Mouse (Mus musculus) heart, embryonic 15.5 days (tissue): ENCODE data around the gene Ccdc130. TPM values are rescaled to one million over a fixed set of nuclear protein-coding genes. Genes with fewer than 3 reads are reported as not detected.
"Not testable (repeated sequence)": the region's sequence is repeated elsewhere in the genome, so short reads cannot be mapped to it uniquely, and the experiment has no call there.

ENCODE experiments used
- ATAC-seq: fragments of 200-750 bp; cut with Nextera tagmentation; replicated peaks from 2 replicates; pipeline ENCODE4 v1.8.0; 2017; ENCODE audit warnings: low read depth, moderate TSS enrichment; ENCODE audit not compliant: insufficient number of reproducible peaks, insufficient read depth, low FRiP score
- H3K27ac ChIP-seq: fragments of 300-500 bp; sonication (generic); 2 replicates; pipeline ENCODE4 v1.5.1; 2015; ENCODE audit warnings: mild to moderate bottlenecking, inconsistent platforms
- H3K27me3 ChIP-seq: fragments of 300-500 bp; sonication (generic); 2 replicates; pipeline ENCODE4 v1.6.1; 2015; ENCODE audit warnings: inconsistent platforms
- H3K36me3 ChIP-seq: fragments of 300-500 bp; sonication (generic); 2 replicates; pipeline ENCODE4 v1.6.1; 2015; ENCODE audit warnings: mild to moderate bottlenecking, inconsistent platforms
- H3K4me1 ChIP-seq: fragments of 300-500 bp; sonication (generic); replicated peaks from 2 replicates; pipeline ENCODE4 v1.6.1; 2015; ENCODE audit warnings: inconsistent platforms
- H3K4me2 ChIP-seq: fragments of 300-500 bp; sonication (generic); 2 replicates; pipeline ENCODE4 v1.6.1; 2015; ENCODE audit warnings: inconsistent platforms, mild to moderate bottlenecking, moderate library complexity
- H3K4me3 ChIP-seq: fragments of 300-500 bp; sonication (generic); 2 replicates; pipeline ENCODE4 v1.5.1; 2015; ENCODE audit warnings: mild to moderate bottlenecking, inconsistent platforms
- H3K9ac ChIP-seq: fragments of 300-500 bp; sonication (generic); 2 replicates; pipeline ENCODE4 v1.6.1; 2015; ENCODE audit warnings: mild to moderate bottlenecking, inconsistent platforms
- H3K9me3 ChIP-seq: fragments of 300-500 bp; sonication (generic); replicated peaks from 2 replicates; pipeline ENCODE4 v1.6.1; 2016; ENCODE audit warnings: inconsistent platforms
- WGBS: fragments of 180-500 bp; shearing (Covaris S2); methylation state at CpG from one replicate; pipeline ENCODE4 v1.1.7; 2015; ENCODE audit warnings: mixed read lengths; 5-methylcytosine and 5-hydroxymethylcytosine counted together
- polyA plus RNA-seq: library from polyadenylated mRNA; unstranded; fragments of >200 nt; fragmentation: Nextera tagmentation; extraction: Ambion mirVana; gene quantifications from 2 replicates; pipeline ENCODE4 v1.2.1, GENCODE M21; 2015

The Ccdc130 gene
- polyA plus RNA-seq: 15.2 and 15.7 TPM in 2 replicates

GRCm38 (mm10) chr8:84269950-84270773, at the start of gene Ccdc130:
TSS of gene Ccdc130 (minus strand) at chr8:84270380.
- Histone ChIP-seq H3K4me3 (peak within 1 kb of the TSS; percentile 84), H3K27me3 (no peaks in the 10 kb centered on the region), H3K4me2 (peak within 1 kb of the TSS; percentile 80), H3K9ac (peak within 1 kb of the TSS; percentile 82), H3K27ac (peak within 1 kb of the TSS; percentile 66), H3K36me3 (peaks cover 10% of the 10 kb centered on the region; the same call in 1 of the 2 replicates), H3K9me3 (no peaks in the 10 kb centered on the region), H3K4me1 (peaks cover 8% of the 10 kb centered on the region)
- peak; percentile 100 for ATAC-seq
- under 1% methylated on average over 44 of the region's 44 CpGs for WGBS

GRCm38 (mm10) chr8:84308376-84308775, 38.2 kb upstream of the Ccdc130 start:
- Histone ChIP-seq H3K4me1 (peaks cover 8% of the 10 kb centered on the region; the same call in 1 of the 2 replicates), H3K27me3 (0 out of 2 replicates have a peak, but pooled peaks cover under 1% of the 10 kb centered on the region), H3K9me3 (no peaks in the 10 kb centered on the region), H3K9ac (no peak overlapping the region), H3K4me3 (no peak overlapping the region), H3K27ac (no peak overlapping the region), H3K36me3 (no peaks in the 10 kb centered on the region), H3K4me2 (no peak overlapping the region)
- 58% methylated on average over 3 of the region's 3 CpGs for WGBS
- ATAC-seq: no peak

GRCm38 (mm10) chr8:84303951-84304350, 33.8 kb upstream of the Ccdc130 start:
- Histone ChIP-seq H3K9ac (no peak overlapping the region), H3K36me3 (no peaks in the 10 kb centered on the region), H3K9me3 (no peaks in the 10 kb centered on the region), H3K4me1 (peaks cover 8% of the 10 kb centered on the region; the same call in 1 of the 2 replicates), H3K27ac (no peak overlapping the region), H3K4me2 (no peak overlapping the region), H3K27me3 (no peaks in the 10 kb centered on the region), H3K4me3 (no peak overlapping the region)
- no peak for ATAC-seq
- 28% methylated on average over 2 of the region's 2 CpGs for WGBS

DNA sequence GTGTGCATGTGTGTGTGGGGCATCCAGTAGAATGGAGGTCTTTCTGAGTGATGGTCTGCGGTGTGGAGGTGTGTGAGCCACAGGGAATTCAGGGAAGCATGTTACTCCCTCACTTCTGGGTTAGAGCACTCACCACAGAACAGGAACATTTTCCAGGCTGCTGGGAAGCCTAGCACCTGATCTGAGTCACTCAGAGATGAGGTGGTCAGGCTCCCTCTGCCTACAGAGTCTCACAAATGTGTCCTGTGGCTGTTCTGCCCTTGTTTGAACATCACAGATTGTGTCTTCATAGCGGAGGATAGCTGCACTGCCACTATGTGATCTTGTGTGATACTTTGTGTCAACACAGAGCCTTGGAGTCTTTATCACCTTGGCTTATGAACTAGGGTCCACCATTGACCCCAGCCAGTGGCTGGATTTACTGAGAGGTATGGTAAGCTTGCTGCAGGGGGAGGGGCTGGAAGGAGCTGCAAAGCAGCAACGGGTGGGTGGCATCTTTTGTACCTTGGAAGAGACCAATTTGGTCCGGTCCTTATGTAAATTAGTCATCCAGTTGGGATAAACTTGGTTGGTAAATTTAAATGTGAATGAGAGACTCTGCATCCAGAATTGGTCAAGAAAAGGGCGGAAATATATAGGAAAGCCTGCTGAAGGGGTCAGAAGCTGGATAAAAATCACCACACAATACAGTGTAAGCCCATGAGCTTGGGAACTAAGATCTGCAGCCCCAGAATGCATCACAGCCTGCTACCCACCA, 27.0 kb upstream of the Ccdc130 start:
- no peaks in the 10 kb centered on the region for H3K4me1 ChIP-seq

DNA sequence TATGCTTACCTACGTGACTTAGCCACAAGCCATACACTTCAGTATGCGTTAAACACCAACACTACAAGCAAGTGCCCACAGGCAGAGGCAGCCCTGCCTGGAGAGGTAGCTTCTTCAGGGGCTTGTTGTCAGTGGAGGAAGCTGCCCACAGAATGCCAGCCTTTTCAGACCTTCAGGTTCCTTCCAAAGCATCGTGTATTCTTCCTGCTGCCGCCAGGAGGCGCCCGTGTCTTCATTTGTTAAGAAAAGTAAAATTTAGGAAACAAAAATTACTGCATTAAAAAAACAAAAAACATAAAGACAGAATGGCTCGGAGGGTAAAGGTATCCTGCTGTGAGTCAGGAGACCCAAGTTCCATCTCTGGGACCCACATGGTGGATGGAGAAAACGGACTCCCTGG, 21.5 kb upstream of the Ccdc130 start:
- Histone ChIP-seq H3K4me2 (no peak overlapping the region), H3K9me3 (no peaks in the 10 kb centered on the region), H3K4me3 (no peak overlapping the region), H3K9ac (no peak overlapping the region), H3K27ac (no peak overlapping the region), H3K36me3 (no peaks in the 10 kb centered on the region), H3K27me3 (0 out of 2 replicates have a peak, but pooled peaks cover 3% of the 10 kb centered on the region), H3K4me1 (no peaks in the 10 kb centered on the region)
- no peak for ATAC-seq
- 26% methylated on average over 8 of the region's 8 CpGs for WGBS

More for the DNA sequence above, 27.0 kb upstream of the Ccdc130 start:
- no peaks in the 10 kb centered on the region for H3K36me3 ChIP-seq
- no peak overlapping the region for H3K4me2 ChIP-seq
- H3K9ac ChIP-seq: no peak overlapping the region
- H3K9me3 ChIP-seq: no peaks in the 10 kb centered on the region
- WGBS: 69% methylated on average over 5 of the region's 5 CpGs
- H3K27me3 ChIP-seq: 0 out of 2 replicates have a peak, but pooled peaks cover 3% of the 10 kb centered on the region
- ATAC-seq: no peak
- H3K27ac ChIP-seq: no peak overlapping the region
- no peak overlapping the region for H3K4me3 ChIP-seq

GRCm38 (mm10) chr8:84291086-84291485, 20.9 kb upstream of the Ccdc130 start:
- no peak overlapping the region for H3K4me3 ChIP-seq
- ATAC-seq: no peak
- H3K4me2 ChIP-seq: no peak overlapping the region
- no peaks in the 10 kb centered on the region for H3K9me3 ChIP-seq
- H3K9ac ChIP-seq: no peak overlapping the region
- H3K27me3 ChIP-seq: 0 out of 2 replicates have a peak, but pooled peaks cover 3% of the 10 kb centered on the region
- no peaks in the 10 kb centered on the region for H3K36me3 ChIP-seq
- H3K4me1 ChIP-seq: no peaks in the 10 kb centered on the region
- no peak overlapping the region for H3K27ac ChIP-seq
- WGBS: 66% methylated on average over 5 of the region's 5 CpGs

DNA sequence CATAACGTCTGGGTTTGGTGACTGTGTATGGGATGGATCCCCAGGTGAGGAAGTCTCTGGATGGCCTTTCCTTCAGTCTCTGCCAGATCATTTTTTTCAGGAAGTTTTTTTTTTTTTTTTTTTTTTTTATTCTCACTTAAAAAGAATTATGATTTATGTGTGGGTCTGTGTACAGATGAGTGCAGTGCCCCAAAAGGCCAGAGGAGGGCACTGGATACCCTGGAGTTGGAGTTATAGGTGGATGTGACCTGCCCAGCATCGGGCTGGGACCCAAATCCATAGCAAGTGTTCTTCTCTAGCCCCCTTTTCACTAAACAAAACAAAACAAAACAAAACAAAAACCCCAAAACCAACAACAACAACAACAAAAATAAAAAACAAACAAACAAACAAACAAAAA, 18.7 kb upstream of the Ccdc130 start:
- WGBS: 51% methylated on average over 2 of the region's 2 CpGs
- Histone ChIP-seq H3K4me3 (no peak overlapping the region), H3K27ac (no peak overlapping the region), H3K27me3 (0 out of 2 replicates have a peak, but pooled peaks cover 1% of the 10 kb centered on the region), H3K9me3 (no peaks in the 10 kb centered on the region), H3K4me2 (no peak overlapping the region), H3K36me3 (no peaks in the 10 kb centered on the region), H3K4me1 (peaks cover 4% of the 10 kb centered on the region; the same call in 1 of the 2 replicates), H3K9ac (no peak overlapping the region)
- no peak for ATAC-seq

DNA sequence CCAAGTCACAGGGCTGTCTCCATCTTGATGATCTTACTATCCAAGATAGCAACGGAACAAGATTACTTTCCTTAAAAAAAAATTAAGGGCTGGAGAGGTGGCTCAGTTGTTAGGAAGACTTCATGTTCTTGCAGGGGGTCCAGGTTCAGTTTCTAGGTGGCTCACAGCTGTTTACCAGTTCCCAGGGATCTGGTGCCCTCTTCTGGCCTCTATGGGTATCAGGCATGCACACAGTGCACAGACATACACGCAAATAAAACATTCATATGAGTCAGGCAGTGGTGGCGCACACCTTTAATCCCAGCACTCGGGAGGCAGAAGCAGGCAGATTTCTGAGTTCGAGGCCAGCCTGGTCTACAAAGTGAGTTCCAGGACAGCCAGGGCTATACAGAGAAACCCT, 15.5 kb upstream of the Ccdc130 start:
- not testable (repeated sequence) for H3K4me3 ChIP-seq, H3K9ac ChIP-seq, H3K4me1 ChIP-seq, ATAC-seq, H3K27ac ChIP-seq, H3K4me2 ChIP-seq, H3K27me3 ChIP-seq, H3K9me3 ChIP-seq, H3K36me3 ChIP-seq
- 47% methylated on average over 5 of the region's 5 CpGs for WGBS

DNA sequence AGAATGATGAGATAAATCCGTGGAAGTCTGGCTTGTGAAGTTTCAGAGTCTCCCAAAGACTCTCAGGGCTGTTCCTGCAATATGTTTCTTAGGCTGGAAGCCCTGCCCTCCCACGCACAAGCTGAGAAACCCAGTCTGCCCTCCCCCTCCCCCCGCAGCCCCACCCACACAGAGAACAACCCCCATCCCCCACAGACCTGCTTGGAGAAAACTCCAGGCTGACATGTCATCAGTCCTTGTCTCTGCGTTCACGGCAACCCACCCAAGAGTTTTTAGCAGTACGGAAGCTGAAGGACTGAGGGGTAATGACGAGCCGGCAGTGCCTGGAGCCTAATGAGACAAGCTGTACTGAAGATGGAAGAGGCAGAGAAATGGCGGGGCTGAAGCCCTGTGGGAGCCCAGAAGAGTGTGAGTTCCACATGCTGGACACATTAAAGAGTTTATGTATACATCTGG, 14.5 kb upstream of the Ccdc130 start:
- Histone ChIP-seq H3K36me3 (no peaks in the 10 kb centered on the region), H3K27ac (peak overlapping the region; percentile 56), H3K9me3 (no peaks in the 10 kb centered on the region), H3K27me3 (no peaks in the 10 kb centered on the region), H3K4me3 (peak overlapping the region; percentile 30), H3K4me2 (peak overlapping the region; percentile 38; the same call in 1 of the 2 replicates), H3K4me1 (peaks cover 4% of the 10 kb centered on the region; the same call in 1 of the 2 replicates), H3K9ac (0 out of 2 replicates have a peak overlapping the region, but pooled peaks have one; percentile 7)
- 17% methylated on average over 9 of the region's 9 CpGs for WGBS
- no peak for ATAC-seq

GRCm38 (mm10) chr8:84280777-84281176, 10.6 kb upstream of the Ccdc130 start:
- H3K27me3 ChIP-seq: no peaks in the 10 kb centered on the region
- H3K9me3 ChIP-seq: no peaks in the 10 kb centered on the region
- no peak overlapping the region for H3K9ac ChIP-seq
- no peak overlapping the region for H3K4me3 ChIP-seq
- peaks cover 4% of the 10 kb centered on the region; the same call in 1 of the 2 replicates for H3K4me1 ChIP-seq
- H3K27ac ChIP-seq: no peak overlapping the region
- 53% methylated on average over 10 of the region's 10 CpGs for WGBS
- H3K36me3 ChIP-seq: no peaks in the 10 kb centered on the region
- no peak overlapping the region for H3K4me2 ChIP-seq
- ATAC-seq: no peak

GRCm38 (mm10) chr8:84276447-84276846, 6.3 kb upstream of the Ccdc130 start:
- no peaks in the 10 kb centered on the region for H3K36me3 ChIP-seq
- H3K4me3 ChIP-seq: no peak overlapping the region
- H3K4me2 ChIP-seq: no peak overlapping the region
- no peak overlapping the region for H3K27ac ChIP-seq
- no peak for ATAC-seq
- H3K9me3 ChIP-seq: no peaks in the 10 kb centered on the region
- H3K9ac ChIP-seq: no peak overlapping the region
- H3K27me3 ChIP-seq: no peaks in the 10 kb centered on the region
- WGBS: 67% methylated on average over 1 of the region's 1 CpGs
- H3K4me1 ChIP-seq: no peaks in the 10 kb centered on the region
